Mouse (Mus musculus) CH12.LX (cell line): ENCODE data around the gene Rab13. TPM values are rescaled to one million over a fixed set of nuclear protein-coding genes. Genes with fewer than 3 reads are reported as not detected.

Experiments
- DNase-seq: peaks from one replicate; pipeline ENCODE4 v3.0.0-alpha.2; 2013; ENCODE audit errors: extremely low read depth
- H3K27ac ChIP-seq: 2 replicates; pipeline ENCODE4 v1.5.1; 2012; ENCODE audit warnings: low read depth, mild to moderate bottlenecking, control low read depth, moderate library complexity; ENCODE audit not compliant: insufficient read depth
- H3K27me3 ChIP-seq: replicated peaks from 2 replicates; pipeline ENCODE3; 2012; ENCODE audit warnings: inconsistent platforms
- H3K36me3 ChIP-seq, 2 experiments: replicated peaks in 1 of 2; 2 replicates each; pipeline versions ENCODE3 to v1.6.1; 2012; ENCODE audit warnings: inconsistent platforms in 1 of 2, low read length in 1 of 2, mild to moderate bottlenecking in 1 of 2, mixed read lengths in 1 of 2, moderate library complexity in 1 of 2; ENCODE audit not compliant: control insufficient read depth in 1 of 2, insufficient read depth in 1 of 2
- H3K4me1 ChIP-seq, 2 experiments: 2 replicates each; pipeline ENCODE4 v1.6.1; 2012; ENCODE audit warnings: inconsistent platforms in 1 of 2, moderate library complexity in 1 of 2; ENCODE audit not compliant: insufficient read depth in 2 of 2, control insufficient read depth in 1 of 2
- H3K4me2 ChIP-seq: 2 replicates; pipeline ENCODE4 v1.6.1; 2012; ENCODE audit warnings: low read depth, mild to moderate bottlenecking, control low read depth; ENCODE audit not compliant: poor library complexity, insufficient read depth, severe bottlenecking
- H3K4me3 ChIP-seq, 3 experiments: fragments of 150-350 bp in 1 of 3; sonication (generic) in 1 of 3; replicated peaks in 1 of 3; 2 replicates each; pipeline versions ENCODE3 to v1.5.1; 2011 to 2012; ENCODE audit warnings: low read depth in 2 of 3, low read length in 2 of 3, mild to moderate bottlenecking in 2 of 3, moderate library complexity in 2 of 3, control low read depth in 1 of 3, improper control_type of control experiment in 1 of 3, inconsistent platforms in 1 of 3, mixed read lengths in 1 of 3; ENCODE audit not compliant: poor library complexity in 1 of 3
- H3K79me2 ChIP-seq: replicated peaks from 2 replicates; pipeline ENCODE4 v1.6.1; 2012; ENCODE audit warnings: mild to moderate bottlenecking, moderate library complexity; ENCODE audit not compliant: control insufficient read depth, poor library complexity, insufficient read depth, severe bottlenecking; ENCODE audit errors: extremely low read depth
- H3K9ac ChIP-seq: 2 replicates; pipeline ENCODE4 v1.6.1; 2012; ENCODE audit warnings: low read depth, mild to moderate bottlenecking, control low read depth, moderate library complexity; ENCODE audit not compliant: insufficient read depth
- H3K9me3 ChIP-seq: replicated peaks from 2 replicates; pipeline ENCODE3; 2012; ENCODE audit warnings: low read length, inconsistent platforms, mixed read lengths
- BHLHE40 ChIP-seq: IDR thresholded peaks from 2 replicates; pipeline ENCODE4 v1.6.1; 2011; ENCODE audit warnings: mild to moderate bottlenecking, low read depth, low read length, improper control_type of control experiment
- CHD1 ChIP-seq: IDR thresholded peaks from 2 replicates; pipeline ENCODE4 v1.6.1; 2012; ENCODE audit warnings: low read depth, low read length, improper control_type of control experiment, inconsistent platforms
- CHD2 ChIP-seq: IDR thresholded peaks from 2 replicates; pipeline ENCODE4 v1.6.1; 2011; ENCODE audit warnings: low read length, improper control_type of control experiment
- CTCF ChIP-seq, 2 experiments: IDR thresholded peaks in 1 of 2; conservative IDR thresholded peaks in 1 of 2; 2 replicates each; pipeline ENCODE4 v1.5.1; 2011 to 2012; ENCODE audit warnings: low read depth in 2 of 2, low read length in 2 of 2, improper control_type of control experiment in 1 of 2, inconsistent platforms in 1 of 2, mild to moderate bottlenecking in 1 of 2, moderate library complexity in 1 of 2
- E2F4 ChIP-seq: IDR thresholded peaks from 2 replicates; pipeline ENCODE4 v1.6.1; 2011; ENCODE audit warnings: low read depth, low read length, improper control_type of control experiment; ENCODE audit not compliant: insufficient replicate concordance
- ELF1 ChIP-seq: IDR thresholded peaks from 2 replicates; pipeline ENCODE4 v1.6.1; 2014; ENCODE audit warnings: low read depth, mild to moderate bottlenecking, inconsistent platforms, low read length, improper control_type of control experiment
- ETS1 ChIP-seq: conservative IDR thresholded peaks from 2 replicates; pipeline ENCODE4 v1.6.1; 2012; ENCODE audit warnings: low read depth, mild to moderate bottlenecking, inconsistent platforms, low read length, improper control_type of control experiment, moderate library complexity
- GABPA ChIP-seq: IDR thresholded peaks from 2 replicates; pipeline ENCODE4 v1.6.1; 2012; ENCODE audit warnings: low read depth, low read length, improper control_type of control experiment, inconsistent platforms; ENCODE audit not compliant: insufficient replicate concordance
- HCFC1 ChIP-seq: IDR thresholded peaks from 2 replicates; pipeline ENCODE4 v1.6.1; 2012; ENCODE audit warnings: low read depth, mild to moderate bottlenecking, inconsistent platforms, low read length, improper control_type of control experiment
- IRF4 ChIP-seq: IDR thresholded peaks from 2 replicates; pipeline ENCODE4 v1.6.1; 2014; ENCODE audit warnings: low read depth, mild to moderate bottlenecking, inconsistent platforms, low read length, improper control_type of control experiment
- JUN ChIP-seq: IDR thresholded peaks from 2 replicates; pipeline ENCODE4 v1.6.1; 2011; ENCODE audit warnings: low read depth, mild to moderate bottlenecking, low read length, improper control_type of control experiment, moderate library complexity; ENCODE audit not compliant: insufficient read depth
- JUND ChIP-seq: conservative IDR thresholded peaks from 2 replicates; pipeline ENCODE4 v1.6.1; 2011; ENCODE audit warnings: low read depth, low read length, improper control_type of control experiment
- KAT2A ChIP-seq: IDR thresholded peaks from 2 replicates; pipeline ENCODE4 v1.6.1; 2012; ENCODE audit warnings: low read length, improper control_type of control experiment, inconsistent platforms; ENCODE audit not compliant: insufficient replicate concordance
- MAX ChIP-seq: IDR thresholded peaks from 2 replicates; pipeline ENCODE4 v1.6.1; 2011; ENCODE audit warnings: low read length, improper control_type of control experiment
- MAZ ChIP-seq: IDR thresholded peaks from 2 replicates; pipeline ENCODE4 v1.6.1; 2012; ENCODE audit warnings: low read depth, mild to moderate bottlenecking, inconsistent platforms, low read length, improper control_type of control experiment, moderate library complexity
- MEF2A ChIP-seq: IDR thresholded peaks from 2 replicates; pipeline ENCODE4 v1.6.1; 2014; ENCODE audit warnings: low read depth, mild to moderate bottlenecking, inconsistent platforms, low read length, improper control_type of control experiment, borderline replicate concordance
- MXI1 ChIP-seq: IDR thresholded peaks from 2 replicates; pipeline ENCODE4 v1.6.1; 2011; ENCODE audit warnings: mild to moderate bottlenecking, low read depth, low read length, improper control_type of control experiment
- NELFE ChIP-seq: IDR thresholded peaks from 2 replicates; pipeline ENCODE4 v1.6.1; 2011; ENCODE audit warnings: low read depth, low read length, improper control_type of control experiment
- NRF1 ChIP-seq: IDR thresholded peaks from 2 replicates; pipeline ENCODE4 v1.6.1; 2014; ENCODE audit warnings: low read depth, mild to moderate bottlenecking, inconsistent platforms, low read length, improper control_type of control experiment, moderate library complexity
- POLR2A ChIP-seq: IDR thresholded peaks from 2 replicates; pipeline ENCODE4 v1.6.1; 2011; ENCODE audit warnings: low read depth, mild to moderate bottlenecking, improper control_type of control experiment, low read length
- POLR2AphosphoS2 ChIP-seq: IDR thresholded peaks from 2 replicates; pipeline ENCODE4 v1.6.1; 2011; ENCODE audit warnings: low read depth, low read length, improper control_type of control experiment
- RAD21 ChIP-seq: IDR thresholded peaks from 2 replicates; pipeline ENCODE4 v1.6.1; 2011; ENCODE audit warnings: low read depth, mild to moderate bottlenecking, low read length, improper control_type of control experiment, moderate library complexity
- RCOR1 ChIP-seq: conservative IDR thresholded peaks from 2 replicates; pipeline ENCODE4 v1.6.1; 2012; ENCODE audit warnings: low read depth, mild to moderate bottlenecking, inconsistent platforms, low read length, improper control_type of control experiment
- SIN3A ChIP-seq: IDR thresholded peaks from 2 replicates; pipeline ENCODE4 v1.6.1; 2012; ENCODE audit warnings: low read length, improper control_type of control experiment, inconsistent platforms
- SMC3 ChIP-seq: IDR thresholded peaks from 2 replicates; pipeline ENCODE4 v1.6.1; 2011; ENCODE audit warnings: low read depth, low read length, improper control_type of control experiment
- TBP ChIP-seq: conservative IDR thresholded peaks from 2 replicates; pipeline ENCODE4 v1.6.1; 2011; ENCODE audit warnings: low read depth, low read length, improper control_type of control experiment
- TCF12 ChIP-seq: IDR thresholded peaks from 2 replicates; pipeline ENCODE4 v1.6.1; 2014; ENCODE audit warnings: low read depth, mild to moderate bottlenecking, inconsistent platforms, low read length, improper control_type of control experiment
- UBTF ChIP-seq: IDR thresholded peaks from 2 replicates; pipeline ENCODE4 v1.6.1; 2012; ENCODE audit warnings: low read depth, mild to moderate bottlenecking, inconsistent platforms, low read length, improper control_type of control experiment, moderate library complexity
- USF1 ChIP-seq: IDR thresholded peaks from 2 replicates; pipeline ENCODE4 v1.6.1; 2014; ENCODE audit warnings: low read depth, mild to moderate bottlenecking, inconsistent platforms, low read length, improper control_type of control experiment
- USF2 ChIP-seq: conservative IDR thresholded peaks from 2 replicates; pipeline ENCODE4 v1.6.1; 2011; ENCODE audit warnings: low read depth, low read length, improper control_type of control experiment
- ZC3H11A ChIP-seq: IDR thresholded peaks from 2 replicates; pipeline ENCODE4 v1.6.1; 2012; ENCODE audit warnings: low read depth, mild to moderate bottlenecking, inconsistent platforms, low read length, improper control_type of control experiment
- ZKSCAN1 ChIP-seq: IDR thresholded peaks from 2 replicates; pipeline ENCODE4 v1.6.1; 2012; ENCODE audit warnings: low read depth, inconsistent platforms, low read length, improper control_type of control experiment, borderline replicate concordance
- ZNF384 ChIP-seq: IDR thresholded peaks from 2 replicates; pipeline ENCODE4 v1.6.1; 2012; ENCODE audit warnings: low read depth, low read length, improper control_type of control experiment, inconsistent platforms
- dilution Hi-C: fragments of 300-500 bp; cut with MboI; formaldehyde crosslinking; loops from 2 replicates; pipeline ENCODE4 v1.14.3; 2020; ENCODE audit warnings: low sequenced_read_pairs; ENCODE audit not compliant: extremely low pct_unique_long_range_greater_than_20kb, extremely low pct_ligation_motif_present
- in situ Hi-C: fragments of 300-500 bp; cut with MboI; formaldehyde crosslinking; loops from 3 replicates; pipeline ENCODE4 v1.14.3; 2019; ENCODE audit warnings: low sequenced_read_pairs, low pct_ligation_motif_present, low pct_unique_long_range_greater_than_20kb, mixed read lengths
- polyA plus RNA-seq: library from polyadenylated mRNA; unstranded; fragments of >175 nt; gene quantifications from 2 replicates; pipeline ENCODE4 v1.2.1, GENCODE M21; 2012; ENCODE audit warnings: low read depth; ENCODE audit not compliant: insufficient read length
- total RNA-seq, 2 experiments: library from RNA; depleted of rRNA; stranded (reverse); fragments of 300-350 nt in 1 of 2; fragments of >200 nt in 1 of 2; gene quantifications; 2 replicates each; pipeline ENCODE4 v1.2.3; 2012 to 2014

Rab13 gene
- total and polyA plus RNA-seq, 3 experiments: 0.63 to 3.3 TPM; not detected in 1

DNA sequence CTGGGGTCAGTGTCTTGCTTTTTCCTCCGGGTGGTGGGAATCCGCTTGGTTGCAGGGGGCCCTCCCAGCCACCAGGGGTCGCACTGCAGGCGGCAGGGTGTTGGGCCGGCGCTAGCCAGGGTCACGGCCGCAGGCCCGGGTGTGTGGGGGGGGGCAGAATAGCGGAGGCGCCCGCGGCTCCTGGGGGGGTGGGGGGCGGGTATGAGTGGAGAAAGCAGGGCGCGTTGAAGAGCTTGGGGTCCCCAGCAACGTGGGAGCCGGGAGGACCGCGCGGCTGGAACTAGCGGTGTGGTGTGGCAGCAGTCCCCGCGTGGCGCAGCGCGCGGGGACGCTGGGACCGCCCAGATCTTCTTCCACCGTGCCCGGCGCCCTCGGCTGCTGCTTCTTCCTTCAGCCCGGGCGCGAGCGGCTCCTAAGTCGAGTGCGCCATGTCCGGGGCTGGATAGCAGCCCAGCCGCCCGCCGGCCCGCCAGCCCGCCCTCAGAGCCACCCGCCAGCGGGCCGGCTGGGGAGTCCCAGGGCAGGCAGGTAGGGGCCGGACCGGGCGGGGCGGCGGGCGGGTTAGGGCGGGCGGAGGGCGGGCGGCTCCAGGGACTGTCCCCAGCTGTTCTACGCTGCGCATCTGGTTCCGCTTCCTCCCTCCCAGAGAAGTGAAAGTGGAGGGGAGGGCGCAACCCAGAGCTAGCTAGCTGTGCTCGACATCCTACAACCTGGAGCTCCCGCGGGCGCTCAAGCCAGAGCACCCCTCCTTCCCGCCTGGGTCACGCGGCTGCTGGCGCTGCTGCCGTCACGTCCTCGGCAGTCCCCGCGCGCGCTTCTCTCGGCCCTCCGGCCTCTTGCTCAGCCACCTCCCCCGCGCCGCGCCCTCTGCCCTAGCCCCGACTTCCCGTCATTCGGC lies 51.8 kb downstream of the Rab13 start, which contains the start of gene Dennd4b (continued):
- peak; percentile 11 to 77; a peak in 2 of 4 replicates for TF ChIP-seq CTCF (conservative IDR thresholded peaks at IDR 0.05 in 1 of 2, IDR thresholded peaks at IDR 0.05 in 1 of 2; ENCODE audit: low read depth in 2 of 2, low read length in 2 of 2)

GRCm38 (mm10) chr3:90265932-90266741 lies 52.6 kb downstream of the Rab13 start:
- H3K4me1 ChIP-seq: peaks cover 28 to 56% of the 10 kb centered on the region in 2 experiments
- H3K36me3 ChIP-seq: peaks cover 57 to 69% of the 10 kb centered on the region in 2 experiments
- peak overlapping the region; percentile 76 to 92 (median 90) for H3K4me3 ChIP-seq
- peak; percentile 82 for DNase-seq
- H3K79me2 ChIP-seq: peaks cover 28% of the 10 kb centered on the region
- H3K9ac ChIP-seq: peak overlapping the region; percentile 97
- H3K27me3 ChIP-seq: no peaks in the 10 kb centered on the region
- in situ Hi-C loops (no loop called here), dilution Hi-C loops (no loop called here)
- H3K9me3 ChIP-seq: no peaks in the 10 kb centered on the region
- peak overlapping the region; percentile 98 for H3K27ac ChIP-seq
- H3K4me2 ChIP-seq: peak overlapping the region; percentile 63
- TF ChIP-seq RAD21 (no peak), E2F4 (no peak), UBTF (no peak), ELF1 (peak; percentile 86), USF1 (no peak), ETS1 (no peak), RCOR1 (no peak), ZKSCAN1 (no peak), JUND (no peak), CHD2 (no peak), SMC3 (no peak), SIN3A (peak; percentile 89), BHLHE40 (no peak), ZNF384 (no peak), HCFC1 (peak; percentile 32), GABPA (no peak), POLR2A (peak; percentile 95), JUN (no peak), MAX (peak; percentile 34; the same call in 1 of the 2 replicates), MXI1 (no peak; the same call in 1 of the 2 replicates), TCF12 (peak; percentile 66), USF2 (no peak), IRF4 (no peak), POLR2AphosphoS2 (peak; percentile 80), ZC3H11A (no peak), MEF2A (0 out of 2 replicates have a peak, but pooled peaks have one; percentile 50), MAZ (no peak; the same call in 1 of the 2 replicates), CTCF (conservative IDR thresholded peaks at IDR 0.05 in 1 of 2, IDR thresholded peaks at IDR 0.05 in 1 of 2; ENCODE audit: low read depth in 2 of 2, low read length in 2 of 2) (no peak), CHD1 (no peak; the same call in none of the 2 replicates), TBP (peak; percentile 91), NRF1 (peak; percentile 22; the same call in 1 of the 2 replicates), KAT2A (no peak), NELFE (peak; percentile 97)
